Mouse (Mus musculus) embryonic facial prominence, embryonic 12.5 days (tissue): ENCODE measurements around the gene Gm17349. TPM values are rescaled to one million over a fixed set of nuclear protein-coding genes. Genes with fewer than 3 reads are reported as not detected.
A peak's percentile ranks its signal among the peaks of the same experiment; 100 is the strongest.

Source experiments
- ATAC-seq: fragments of 200-750 bp; cut with Nextera tagmentation; 2 replicates; pipeline ENCODE4 v1.8.0; 2017; ENCODE audit not compliant: insufficient number of reproducible peaks, insufficient read depth, low FRiP score, low TSS enrichment
- H3K27ac ChIP-seq: fragments of 300-500 bp; sonication (generic); 2 replicates; pipeline ENCODE4 v1.5.1; 2016; ENCODE audit warnings: mild to moderate bottlenecking
- H3K27me3 ChIP-seq: fragments of 300-500 bp; sonication (generic); 2 replicates; pipeline ENCODE4 v1.6.1; 2016; ENCODE audit warnings: mild to moderate bottlenecking, moderate library complexity
- H3K36me3 ChIP-seq: fragments of 300-500 bp; sonication (generic); 2 replicates; pipeline ENCODE4 v1.6.1; 2016; ENCODE audit warnings: mild to moderate bottlenecking
- H3K4me1 ChIP-seq: fragments of 300-500 bp; sonication (generic); 2 replicates; pipeline ENCODE4 v1.6.1; 2016
- H3K4me2 ChIP-seq: fragments of 300-500 bp; sonication (generic); replicated peaks from 2 replicates; pipeline ENCODE4 v1.6.1; 2016; ENCODE audit warnings: mild to moderate bottlenecking, moderate library complexity
- H3K4me3 ChIP-seq: fragments of 300-500 bp; sonication (generic); 2 replicates; pipeline ENCODE4 v1.5.1; 2016; ENCODE audit warnings: mild to moderate bottlenecking
- H3K9ac ChIP-seq: fragments of 300-500 bp; sonication (generic); 2 replicates; pipeline ENCODE4 v1.6.1; 2016; ENCODE audit warnings: mild to moderate bottlenecking, moderate library complexity
- H3K9me3 ChIP-seq: fragments of 300-500 bp; sonication (generic); 2 replicates; pipeline ENCODE4 v1.6.1; 2016; ENCODE audit warnings: mild to moderate bottlenecking, moderate library complexity
- WGBS: fragments of 180-500 bp; shearing (Covaris S2); methylation state at CpG from one replicate; pipeline ENCODE4 v1.1.7; 2016; 5-methylcytosine and 5-hydroxymethylcytosine counted together
- polyA plus RNA-seq: library from polyadenylated mRNA; unstranded; fragments of >200 nt; fragmentation: Nextera tagmentation; extraction: Ambion mirVana; gene quantifications from 2 replicates; pipeline ENCODE4 v1.2.1, GENCODE M21; 2016

Gene Gm17349
- polyA plus RNA-seq, 1 experiment from 2014 or later: not detected

- WGBS: 62% methylated on average over 11 of the region's 11 CpGs
- ATAC-seq: no peak
- Histone ChIP-seq H3K9me3 (no peaks in the 10 kb centered on the region), H3K9ac (no peak overlapping the region), H3K4me2 (no peak overlapping the region), H3K27ac (no peak overlapping the region), H3K4me3 (no peak overlapping the region), H3K4me1 (0 out of 2 replicates have a peak, but pooled peaks cover 5% of the 10 kb centered on the region), H3K27me3 (no peaks in the 10 kb centered on the region), H3K36me3 (peaks cover 51% of the 10 kb centered on the region)
Observed at GRCm38 (mm10) chr15:99715982-99716746, 10.9 kb upstream of the Gm17349 start.

DNA sequence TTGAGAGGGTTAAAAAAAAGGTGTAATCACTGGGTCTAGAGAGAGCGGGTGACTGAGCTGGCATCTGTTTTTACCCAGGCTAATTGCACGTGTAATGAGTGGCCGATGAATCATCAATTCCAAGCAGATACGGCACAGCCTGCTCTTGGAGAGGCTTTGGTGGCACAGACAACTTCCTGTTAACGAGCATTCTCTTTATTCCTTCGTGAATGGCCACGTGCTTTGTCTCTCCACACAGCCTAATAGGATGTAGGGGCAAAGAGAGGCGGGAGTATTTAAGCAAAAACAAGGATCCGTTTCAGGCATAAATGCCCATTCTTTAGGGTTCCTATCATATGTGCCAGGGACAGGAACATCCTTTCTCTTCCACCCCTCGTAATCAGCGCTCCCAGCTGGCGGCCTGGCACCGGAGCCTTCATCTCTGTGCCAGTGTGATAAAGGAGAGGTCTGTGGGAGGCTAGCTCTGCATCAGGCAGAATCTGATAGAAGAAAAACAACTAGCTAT lies 10.1 kb upstream of the Gm17349 start:
- Histone ChIP-seq H3K4me1 (0 out of 2 replicates have a peak, but pooled peaks cover 5% of the 10 kb centered on the region), H3K9ac (no peak overlapping the region), H3K27ac (no peak overlapping the region), H3K4me3 (no peak overlapping the region), H3K36me3 (peaks cover 58% of the 10 kb centered on the region), H3K4me2 (no peak overlapping the region), H3K27me3 (no peaks in the 10 kb centered on the region), H3K9me3 (no peaks in the 10 kb centered on the region)
- ATAC-seq: no peak
- WGBS: 79% methylated on average over 13 of the region's 13 CpGs

- Histone ChIP-seq H3K36me3 (peaks cover 64% of the 10 kb centered on the region), H3K27me3 (no peaks in the 10 kb centered on the region), H3K4me2 (no peak overlapping the region), H3K4me1 (0 out of 2 replicates have a peak, but pooled peaks cover 5% of the 10 kb centered on the region), H3K9me3 (no peaks in the 10 kb centered on the region), H3K4me3 (no peak overlapping the region), H3K9ac (no peak overlapping the region), H3K27ac (no peak overlapping the region)
- no peak for ATAC-seq
- 54% methylated on average over 7 of the region's 7 CpGs for WGBS
Observed at GRCm38 (mm10) chr15:99714858-99715257, 9.6 kb upstream of the Gm17349 start.

DNA sequence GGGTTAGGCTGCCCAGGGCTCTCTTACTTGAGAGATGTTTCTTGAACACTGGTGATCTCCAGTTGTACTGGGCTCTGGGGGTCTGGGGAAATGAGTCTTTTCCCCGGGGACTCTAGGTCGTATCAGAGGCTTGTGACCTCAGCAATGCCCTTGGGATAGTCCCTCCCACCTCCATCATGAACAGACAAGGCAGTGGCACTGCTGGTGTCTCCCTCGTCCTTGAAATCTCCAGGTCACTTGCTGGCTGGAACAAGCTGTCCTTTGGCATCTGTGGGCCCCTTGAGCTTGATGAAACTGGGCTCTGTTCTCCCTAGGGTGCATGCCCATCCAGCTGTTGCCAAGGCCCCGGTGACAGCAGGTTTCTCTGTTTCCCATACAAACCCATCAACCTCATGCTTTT lies 8.9 kb upstream of the Gm17349 start:
- 71% methylated on average over 4 of the region's 4 CpGs for WGBS
- no peaks in the 10 kb centered on the region for H3K9me3 ChIP-seq
- H3K27ac ChIP-seq: no peak overlapping the region
- no peak overlapping the region for H3K9ac ChIP-seq
- 0 out of 2 replicates have a peak, but pooled peaks cover 5% of the 10 kb centered on the region for H3K4me1 ChIP-seq
- H3K4me2 ChIP-seq: no peak overlapping the region
- H3K27me3 ChIP-seq: no peaks in the 10 kb centered on the region
- peaks cover 70% of the 10 kb centered on the region for H3K36me3 ChIP-seq
- ATAC-seq: no peak
- no peak overlapping the region for H3K4me3 ChIP-seq

- Histone ChIP-seq H3K9ac (no peak overlapping the region), H3K36me3 (peaks cover 70% of the 10 kb centered on the region), H3K27ac (no peak overlapping the region), H3K4me3 (no peak overlapping the region), H3K4me1 (0 out of 2 replicates have a peak, but pooled peaks cover 5% of the 10 kb centered on the region), H3K4me2 (no peak overlapping the region), H3K9me3 (no peaks in the 10 kb centered on the region), H3K27me3 (no peaks in the 10 kb centered on the region)
- ATAC-seq: no peak
- WGBS: 76% methylated on average over 3 of the region's 3 CpGs
Observed at GRCm38 (mm10) chr15:99713569-99713968, 8.3 kb upstream of the Gm17349 start.

- Histone ChIP-seq H3K27ac (no peak overlapping the region), H3K36me3 (peaks cover 75% of the 10 kb centered on the region)
Observed at GRCm38 (mm10) chr15:99712666-99713559, 7.6 kb upstream of the Gm17349 start.

DNA sequence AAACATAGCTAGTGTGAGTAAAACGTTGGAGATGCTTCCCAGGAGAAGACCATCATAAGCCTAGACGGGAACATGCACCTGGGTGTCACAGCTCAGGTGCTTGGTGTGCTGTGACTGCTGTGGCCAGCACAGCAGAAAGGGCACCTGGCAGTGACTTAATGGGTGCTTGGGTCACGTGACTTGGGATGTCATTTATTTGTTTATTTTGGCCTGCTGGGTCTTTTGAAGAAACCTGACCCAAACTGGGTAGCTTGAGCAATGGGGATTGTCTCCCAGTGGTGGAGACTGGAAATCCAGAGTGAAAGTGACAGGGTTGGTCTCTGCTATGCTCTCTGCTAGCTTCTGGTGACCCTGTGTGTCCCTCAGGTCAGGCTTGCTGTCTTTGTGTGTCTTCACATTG lies 6.2 kb upstream of the Gm17349 start:
- no peak overlapping the region for H3K4me3 ChIP-seq
- no peaks in the 10 kb centered on the region for H3K9me3 ChIP-seq
- no peak for ATAC-seq
- peaks cover 86% of the 10 kb centered on the region for H3K36me3 ChIP-seq
- no peaks in the 10 kb centered on the region for H3K27me3 ChIP-seq
- H3K4me2 ChIP-seq: no peak overlapping the region
- 0 out of 2 replicates have a peak, but pooled peaks cover 5% of the 10 kb centered on the region for H3K4me1 ChIP-seq
- 67% methylated on average over 3 of the region's 3 CpGs for WGBS
- H3K27ac ChIP-seq: no peak overlapping the region
- H3K9ac ChIP-seq: no peak overlapping the region

More at GRCm38 (mm10) chr15:99712666-99713559, 7.6 kb upstream of the Gm17349 start:
- Histone ChIP-seq H3K4me3 (no peak overlapping the region), H3K9me3 (no peaks in the 10 kb centered on the region), H3K4me2 (no peak overlapping the region), H3K4me1 (0 out of 2 replicates have a peak, but pooled peaks cover 5% of the 10 kb centered on the region), H3K9ac (no peak overlapping the region), H3K27me3 (no peaks in the 10 kb centered on the region)
- 55% methylated on average over 13 of the region's 13 CpGs for WGBS
- no peak for ATAC-seq

DNA sequence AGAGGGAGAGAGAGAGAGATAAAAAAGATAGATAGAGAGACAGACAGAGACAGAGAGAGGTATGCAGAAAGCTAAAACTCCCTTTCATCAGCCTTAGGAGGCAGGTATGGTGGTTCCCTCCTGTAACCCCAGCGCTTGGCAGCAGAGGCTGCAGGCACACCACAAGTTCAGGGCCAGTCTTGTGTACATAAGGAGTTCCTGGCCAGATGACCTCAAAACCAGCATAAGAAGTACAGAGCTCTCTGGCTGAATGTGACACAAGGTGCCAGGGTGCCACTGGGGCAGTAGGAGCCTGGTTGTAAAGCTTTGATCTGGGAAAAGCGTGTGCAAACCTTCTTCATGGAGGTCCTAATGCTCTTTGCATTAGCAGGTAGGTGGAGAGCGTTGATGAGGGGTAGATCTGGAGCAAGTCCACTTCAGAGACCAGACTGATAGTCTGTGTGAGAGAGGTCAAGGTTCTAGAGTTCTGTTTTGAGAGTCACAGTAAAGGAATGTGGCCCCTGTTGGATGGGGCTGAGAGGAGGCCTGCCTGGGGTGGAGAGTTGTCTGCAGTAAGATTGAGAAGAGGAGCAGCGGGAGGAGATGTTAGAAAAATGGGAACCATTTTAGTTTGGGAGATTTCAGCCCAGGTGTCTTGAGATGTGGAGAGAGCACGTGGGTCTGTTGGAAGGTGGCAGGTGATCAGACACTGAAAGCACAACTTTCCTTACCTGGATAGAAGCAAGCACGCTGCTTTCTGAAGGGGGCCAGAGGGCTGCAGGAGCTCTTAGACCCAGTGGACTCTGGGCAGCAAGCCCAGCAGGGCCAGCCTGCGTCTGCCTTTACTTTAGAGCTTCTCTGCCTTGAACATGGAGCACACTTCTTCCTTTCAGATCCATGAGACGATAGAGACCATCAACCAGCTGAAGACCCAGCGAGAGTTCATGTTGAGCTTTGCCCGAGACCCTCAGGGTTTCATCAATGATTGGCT lies 5.2 kb upstream of the Gm17349 start:
- Histone ChIP-seq H3K27me3 (no peaks in the 10 kb centered on the region), H3K36me3 (peaks cover 92% of the 10 kb centered on the region), H3K9me3 (no peaks in the 10 kb centered on the region), H3K27ac (no peak overlapping the region), H3K4me2 (no peak overlapping the region), H3K4me1 (no peaks in the 10 kb centered on the region), H3K9ac (no peak overlapping the region), H3K4me3 (no peak overlapping the region)
- no peak for ATAC-seq
- WGBS: 94% methylated on average over 10 of the region's 10 CpGs

DNA sequence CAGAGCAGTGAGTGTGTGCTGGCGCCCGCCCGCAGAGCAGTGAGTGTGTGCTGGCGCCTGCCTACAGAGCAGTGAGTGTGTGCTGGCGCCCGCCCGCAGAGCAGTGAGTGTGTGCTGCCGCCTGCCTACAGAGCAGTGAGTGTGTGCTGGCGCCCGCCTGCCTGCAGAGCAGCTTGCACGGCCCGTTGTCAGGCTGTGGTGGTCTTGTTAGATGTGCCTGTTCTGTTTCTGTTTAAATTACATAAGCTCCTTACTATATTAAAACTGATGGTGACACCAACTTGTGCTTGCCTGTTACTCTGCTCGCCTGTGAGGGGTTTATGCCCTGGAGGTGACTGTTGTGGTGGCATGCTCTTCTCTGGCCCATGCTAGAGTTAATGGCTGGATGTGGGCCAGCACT lies 2.9 kb upstream of the Gm17349 start:
- peaks cover 91% of the 10 kb centered on the region for H3K36me3 ChIP-seq
- WGBS: 94% methylated on average over 13 of the region's 13 CpGs

DNA sequence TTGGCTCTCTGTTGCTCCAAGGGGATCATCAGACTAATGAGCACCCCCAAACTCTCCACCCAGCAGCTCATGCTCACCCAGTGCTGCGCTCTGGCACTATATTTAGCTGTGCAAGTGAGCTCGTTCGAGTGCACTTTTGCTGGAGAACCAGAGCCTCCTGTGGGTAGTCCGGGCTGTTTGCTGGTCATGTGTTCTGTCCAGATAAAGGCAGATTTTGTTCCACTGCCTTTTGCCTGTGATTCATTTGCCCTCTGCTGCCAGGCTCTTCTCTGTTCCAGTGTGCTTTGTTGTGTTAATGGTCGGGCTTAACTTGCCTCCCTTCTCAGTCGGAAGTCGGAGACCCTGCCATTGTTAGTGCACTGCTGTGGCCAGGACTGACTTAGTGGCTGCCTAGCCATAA lies 409 bp downstream of the Gm17349 start:
- no peak for ATAC-seq
- no peak overlapping the region for H3K4me3 ChIP-seq
- H3K9ac ChIP-seq: no peak overlapping the region
- peak overlapping the region; percentile 84; the same call in 1 of the 2 replicates for H3K4me2 ChIP-seq
- peaks cover 59% of the 10 kb centered on the region for H3K36me3 ChIP-seq
- H3K9me3 ChIP-seq: no peaks in the 10 kb centered on the region
- peak overlapping the region; percentile 24; the same call in 1 of the 2 replicates for H3K27ac ChIP-seq
- no peaks in the 10 kb centered on the region for H3K27me3 ChIP-seq
- WGBS: 54% methylated on average over 7 of the region's 7 CpGs
- H3K4me1 ChIP-seq: peaks cover 24% of the 10 kb centered on the region

More for the DNA sequence above, 2.9 kb upstream of the Gm17349 start:
- H3K4me3 ChIP-seq: no peak overlapping the region
- H3K27me3 ChIP-seq: no peaks in the 10 kb centered on the region
- H3K4me2 ChIP-seq: no peak overlapping the region
- ATAC-seq: no peak
- no peak overlapping the region for H3K27ac ChIP-seq
- H3K4me1 ChIP-seq: peaks cover 19% of the 10 kb centered on the region
- no peaks in the 10 kb centered on the region for H3K9me3 ChIP-seq
- H3K9ac ChIP-seq: no peak overlapping the region
